Mouse (Mus musculus): Measurements from ENCODE around the gene Gins1. TPM values are rescaled to one million over a fixed set of nuclear protein-coding genes. Genes with fewer than 3 reads are reported as not detected.

Gene Gins1
- polyA plus RNA-seq, 1 experiment from 2014 or later: 30.0 TPM

DNA sequence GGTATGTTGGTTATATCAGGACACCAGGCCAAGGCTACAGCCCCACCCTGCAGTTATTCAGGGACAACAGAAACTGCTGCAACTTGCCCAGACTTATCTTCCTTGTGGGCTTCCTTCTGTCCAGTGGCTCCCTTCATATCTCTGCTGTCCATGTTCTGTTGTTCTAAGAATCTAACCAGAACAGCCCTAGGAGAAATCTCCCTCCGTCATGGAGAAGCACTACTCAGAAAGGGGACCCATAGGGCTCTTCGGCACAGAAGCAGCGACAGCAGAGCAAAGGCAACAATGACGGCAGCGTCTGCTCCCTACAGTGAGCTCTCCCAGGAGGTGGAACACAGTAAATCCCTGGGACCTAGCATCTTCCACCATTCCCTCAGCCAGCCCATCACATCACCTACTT, 71.7 kb downstream of the Gins1 start:
- ATAC-seq (ENCODE audit: low read depth): no peak
- 85% methylated on average over 5 of the region's 5 CpGs for WGBS
- Histone ChIP-seq H3K27me3 (replicated peaks; ENCODE audit: control insufficient read depth, insufficient read depth, low read length) (no peaks in the 10 kb centered on the region), H3K27ac (replicated peaks; ENCODE audit: low read depth, low read length) (no peak overlapping the region), H3K4me2 (ENCODE audit: low read depth, low read length) (no peak overlapping the region), H3K4me3 (ENCODE audit: low read depth, low read length) (no peak overlapping the region), H3K4me1 (ENCODE audit: control insufficient read depth, insufficient read depth, low read length) (no peaks in the 10 kb centered on the region), H3K9me3 (ENCODE audit: control insufficient read depth, low read length) (no peaks in the 10 kb centered on the region), H3K9ac (ENCODE audit: low read depth, low read length) (no peak overlapping the region), H3K36me3 (ENCODE audit: control insufficient read depth, insufficient read depth, low read length) (peaks cover 10% of the 10 kb centered on the region; the same call in 1 of the 2 replicates)
- no peak for DNase-seq (ENCODE audit: low spot score)

DNA sequence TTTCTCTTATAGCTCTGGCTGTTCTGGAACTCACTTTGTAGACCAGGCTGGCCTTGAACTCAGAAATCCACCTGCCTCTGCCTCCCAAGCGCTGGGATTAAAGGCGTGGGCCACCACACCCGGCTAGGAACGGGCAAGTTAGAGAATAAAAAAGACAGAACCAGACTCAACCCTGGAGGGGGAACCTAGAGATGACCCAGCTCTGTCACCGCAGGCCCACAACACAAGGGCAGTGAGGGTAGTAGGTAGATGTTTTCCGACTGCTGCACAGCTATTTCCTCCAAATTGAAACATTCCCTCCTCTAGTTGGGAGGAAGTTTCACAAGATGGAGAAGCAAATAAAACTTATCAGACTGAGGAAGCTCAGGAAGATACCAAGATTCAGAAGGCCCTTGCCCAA, 72.5 kb downstream of the Gins1 start:
- DNase-seq (ENCODE audit: low spot score) (no peak), ATAC-seq (ENCODE audit: low read depth) (no peak)
- no peak overlapping the region for H3K27ac ChIP-seq (replicated peaks; ENCODE audit: low read depth, low read length)
- H3K27me3 ChIP-seq (replicated peaks; ENCODE audit: control insufficient read depth, insufficient read depth, low read length): no peaks in the 10 kb centered on the region
- H3K9me3 ChIP-seq (ENCODE audit: control insufficient read depth, low read length): no peaks in the 10 kb centered on the region
- no peak overlapping the region for H3K4me3 ChIP-seq (ENCODE audit: low read depth, low read length)
- no peak overlapping the region for H3K4me2 ChIP-seq (ENCODE audit: low read depth, low read length)
- H3K36me3 ChIP-seq (ENCODE audit: control insufficient read depth, insufficient read depth, low read length): peaks cover 3% of the 10 kb centered on the region; the same call in 1 of the 2 replicates
- no peaks in the 10 kb centered on the region for H3K4me1 ChIP-seq (ENCODE audit: control insufficient read depth, insufficient read depth, low read length)
- no peak overlapping the region for H3K9ac ChIP-seq (ENCODE audit: low read depth, low read length)
- 87% methylated on average over 6 of the region's 6 CpGs for WGBS

DNA sequence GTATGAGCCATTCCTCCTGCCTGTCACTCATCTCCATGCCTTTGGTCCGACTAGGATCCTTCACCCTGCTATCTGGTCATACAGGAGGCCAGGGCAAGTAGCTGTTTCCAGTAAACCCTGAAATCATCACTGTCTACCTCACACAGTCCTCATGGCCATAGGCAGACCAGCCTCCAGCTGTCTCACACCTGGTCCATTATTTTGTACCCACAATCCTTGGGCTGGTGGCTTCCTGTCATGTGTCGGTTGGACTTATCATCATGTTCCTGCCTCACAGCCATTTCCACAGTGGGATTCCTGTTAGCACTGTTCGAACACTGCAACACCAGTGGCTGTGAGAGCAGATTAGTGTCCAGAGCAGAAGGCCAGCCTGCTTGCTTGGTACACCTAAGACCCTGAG, 73.6 kb downstream of the Gins1 start:
- no peaks in the 10 kb centered on the region for H3K27me3 ChIP-seq (replicated peaks; ENCODE audit: control insufficient read depth, insufficient read depth, low read length)
- ATAC-seq (ENCODE audit: low read depth) (no peak), DNase-seq (ENCODE audit: low spot score) (no peak)
- no peaks in the 10 kb centered on the region for H3K4me1 ChIP-seq (ENCODE audit: control insufficient read depth, insufficient read depth, low read length)
- no peaks in the 10 kb centered on the region for H3K36me3 ChIP-seq (ENCODE audit: control insufficient read depth, insufficient read depth, low read length)
- WGBS: 85% methylated on average over 3 of the region's 3 CpGs
- no peaks in the 10 kb centered on the region for H3K9me3 ChIP-seq (ENCODE audit: control insufficient read depth, low read length)
- H3K4me3 ChIP-seq (ENCODE audit: low read depth, low read length): no peak overlapping the region
- no peak overlapping the region for H3K9ac ChIP-seq (ENCODE audit: low read depth, low read length)
- no peak overlapping the region for H3K27ac ChIP-seq (replicated peaks; ENCODE audit: low read depth, low read length)
- no peak overlapping the region for H3K4me2 ChIP-seq (ENCODE audit: low read depth, low read length)

DNA sequence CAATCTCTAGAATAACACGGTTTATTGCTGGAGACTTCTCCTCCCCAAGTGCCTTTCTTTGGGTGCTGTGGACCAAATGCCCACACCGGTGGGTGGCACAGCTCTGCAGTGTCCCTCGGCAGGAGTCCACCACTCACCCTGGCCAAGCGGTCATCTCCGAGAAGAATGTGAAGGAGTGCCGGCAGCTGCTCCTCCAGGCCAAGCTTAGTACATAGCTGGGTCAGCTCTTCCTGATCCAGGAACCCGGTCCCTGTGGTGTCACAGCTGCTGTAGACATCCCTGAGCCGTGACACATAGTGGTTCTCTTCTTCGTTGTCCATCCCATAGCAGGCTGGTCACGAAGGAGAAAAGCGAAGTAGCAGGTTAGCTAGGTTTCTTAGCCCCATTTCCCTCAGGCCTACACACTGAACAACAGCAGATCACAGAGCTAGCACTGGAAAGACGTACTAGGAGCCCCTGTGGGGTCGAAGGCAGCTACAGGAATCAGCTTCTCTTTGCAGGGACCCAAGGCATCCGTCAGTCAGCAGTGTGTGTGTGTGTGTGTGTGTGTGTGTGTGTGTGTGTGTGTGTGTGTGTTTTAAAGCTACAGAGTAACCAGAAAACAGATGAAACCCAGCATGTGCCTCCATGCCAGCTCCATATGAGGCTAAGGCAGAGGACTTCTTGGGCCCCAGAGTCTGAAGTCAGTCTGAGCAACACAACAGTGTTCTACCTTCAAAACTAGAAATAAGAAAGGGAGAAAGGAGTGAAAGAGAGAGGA, 74.8 kb downstream of the Gins1 start:
- Histone ChIP-seq H3K9me3 (ENCODE audit: control insufficient read depth, low read length) (no peaks in the 10 kb centered on the region), H3K9ac (ENCODE audit: low read depth, low read length) (no peak overlapping the region), H3K27me3 (replicated peaks; ENCODE audit: control insufficient read depth, insufficient read depth, low read length) (no peaks in the 10 kb centered on the region), H3K27ac (replicated peaks; ENCODE audit: low read depth, low read length) (no peak overlapping the region), H3K4me3 (ENCODE audit: low read depth, low read length) (no peak overlapping the region), H3K4me1 (ENCODE audit: control insufficient read depth, insufficient read depth, low read length) (no peaks in the 10 kb centered on the region), H3K4me2 (ENCODE audit: low read depth, low read length) (no peak overlapping the region), H3K36me3 (ENCODE audit: control insufficient read depth, insufficient read depth, low read length) (no peaks in the 10 kb centered on the region)
- no peak for DNase-seq (ENCODE audit: low spot score)
- ATAC-seq (ENCODE audit: low read depth): no peak
- WGBS: 84% methylated on average over 14 of the region's 14 CpGs

Other genes with a start within 250 kb of the Gins1 start
- gene Acss1, start 236.9 kb upstream of the Gins1 start, polyA plus RNA-seq (2014; fragmentation: Nextera tagmentation; extraction: Ambion mirVana): 5.3 and 7.8 TPM in 2 replicates
- gene Vsx1, start 216.0 kb upstream of the Gins1 start, polyA plus RNA-seq (2014; fragmentation: Nextera tagmentation; extraction: Ambion mirVana): not detected in 2 replicates
- gene Entpd6, start 156.4 kb upstream of the Gins1 start, polyA plus RNA-seq (2014; fragmentation: Nextera tagmentation; extraction: Ambion mirVana): 27.8 and 31.2 TPM in 2 replicates
- 62.4 and 73.4 TPM in 2 replicates for gene Pygb, start 118.7 kb upstream of the Gins1 start, polyA plus RNA-seq (2014; fragmentation: Nextera tagmentation; extraction: Ambion mirVana)
- gene Abhd12, start 659 bp upstream of the Gins1 start, polyA plus RNA-seq (2014; fragmentation: Nextera tagmentation; extraction: Ambion mirVana): 65.9 and 72.5 TPM in 2 replicates
- gene Ninl, start 134.0 kb downstream of the Gins1 start, polyA plus RNA-seq (2014; fragmentation: Nextera tagmentation; extraction: Ambion mirVana): 6.1 TPM in 2 replicates
- gene Nanp, start 134.0 kb downstream of the Gins1 start, polyA plus RNA-seq (2014; fragmentation: Nextera tagmentation; extraction: Ambion mirVana): 39.0 and 39.3 TPM in 2 replicates
- not detected in 2 replicates for gene Gm14151, start 186.9 kb downstream of the Gins1 start, polyA plus RNA-seq (2014; fragmentation: Nextera tagmentation; extraction: Ambion mirVana)
- not detected in 2 replicates for gene Gm14147, start 192.8 kb downstream of the Gins1 start, polyA plus RNA-seq (2014; fragmentation: Nextera tagmentation; extraction: Ambion mirVana)

All from embryonic facial prominence, embryonic 14.5 days (tissue).